Mouse (Mus musculus) testis, postnatal 14 days (tissue): ENCODE data around the gene 1700030J22Rik.
A peak's percentile ranks its signal among the peaks of the same experiment; 100 is the strongest.

Experiments
- DNase-seq: peaks from one replicate; pipeline ENCODE4 v3.0.0; 2021; ENCODE audit warnings: low spot score

Gene 1700030J22Rik

DNA sequence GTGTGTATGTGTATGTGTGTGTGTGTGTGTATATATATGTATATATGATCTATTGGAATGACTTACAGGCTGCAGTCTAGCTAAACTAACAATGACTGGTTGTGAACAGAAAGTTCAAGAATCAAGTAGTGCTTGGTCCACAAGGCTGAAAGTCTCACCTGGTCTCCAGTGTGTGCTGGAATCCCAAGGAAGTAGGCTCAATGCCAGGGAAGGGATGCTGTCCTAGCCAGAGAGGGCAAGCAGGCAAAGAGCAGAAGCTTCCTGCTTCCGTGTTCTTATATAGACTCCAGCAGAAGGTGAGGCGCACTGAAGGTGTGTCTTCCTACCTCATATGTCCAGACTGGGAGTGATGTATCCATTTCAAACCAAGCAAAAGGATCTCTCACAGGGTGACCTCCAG, 27.0 kb downstream of the 1700030J22Rik start:
- DNase-seq: no peak

DNA sequence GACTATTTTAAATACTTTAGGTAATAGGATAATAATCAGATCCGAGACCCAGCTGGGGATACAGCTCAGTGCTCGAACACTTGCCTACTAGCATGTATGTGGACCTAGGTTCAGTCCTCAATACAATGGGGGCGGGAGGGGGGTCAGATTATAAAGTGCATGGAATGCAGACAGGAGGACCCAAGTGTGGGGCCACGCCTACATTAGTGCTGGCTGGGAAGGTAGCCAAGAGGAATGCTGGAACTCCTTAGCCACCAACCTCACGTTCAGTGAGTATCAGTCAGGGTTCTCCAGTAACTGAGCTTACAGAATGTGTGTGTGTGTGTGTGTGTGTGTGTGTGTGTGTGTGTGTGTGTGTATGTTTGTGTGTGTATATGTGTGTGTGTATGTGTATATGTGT, 27.4 kb downstream of the 1700030J22Rik start:
- no peak for DNase-seq

DNA sequence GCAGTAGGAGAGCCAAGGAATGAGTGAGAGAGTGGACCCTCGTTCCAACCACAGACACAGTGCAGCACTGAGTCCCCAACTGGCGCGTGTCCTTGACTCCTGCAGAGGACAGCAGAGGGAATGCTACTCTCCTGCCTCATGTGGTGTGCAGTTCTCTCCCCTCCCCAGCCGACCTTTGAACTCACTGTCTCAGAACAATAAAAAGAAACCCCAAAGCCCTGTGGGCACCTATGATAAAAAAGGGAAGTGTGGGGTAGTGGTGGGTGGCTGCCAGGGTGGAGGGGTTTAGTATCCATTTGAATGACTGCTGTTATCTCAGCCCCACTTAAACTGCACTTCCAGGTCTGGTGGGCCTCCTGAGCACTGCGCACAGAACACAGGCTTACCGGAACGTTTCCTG, 31.2 kb downstream of the 1700030J22Rik start:
- DNase-seq: no peak

DNA sequence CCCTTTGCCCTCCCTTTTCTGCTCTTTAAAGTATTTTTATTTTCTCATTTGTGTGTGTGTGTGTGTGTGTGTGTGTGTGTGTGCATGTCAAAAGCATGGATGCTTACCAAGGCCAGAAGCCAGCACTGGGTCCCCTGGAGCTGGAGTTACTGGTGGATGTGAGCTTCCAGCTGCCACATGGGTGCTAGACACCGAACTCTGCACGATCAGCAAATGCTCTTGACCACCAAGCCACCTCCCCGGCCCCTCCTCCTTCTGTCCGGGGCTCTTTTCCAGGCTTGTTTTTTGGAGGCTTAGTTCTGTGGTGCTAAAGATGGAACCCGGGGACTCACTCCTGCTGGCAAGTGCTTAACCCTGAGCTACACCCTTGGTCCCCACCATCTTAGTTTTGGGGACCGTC, 31.9 kb downstream of the 1700030J22Rik start:
- DNase-seq: no peak

DNA sequence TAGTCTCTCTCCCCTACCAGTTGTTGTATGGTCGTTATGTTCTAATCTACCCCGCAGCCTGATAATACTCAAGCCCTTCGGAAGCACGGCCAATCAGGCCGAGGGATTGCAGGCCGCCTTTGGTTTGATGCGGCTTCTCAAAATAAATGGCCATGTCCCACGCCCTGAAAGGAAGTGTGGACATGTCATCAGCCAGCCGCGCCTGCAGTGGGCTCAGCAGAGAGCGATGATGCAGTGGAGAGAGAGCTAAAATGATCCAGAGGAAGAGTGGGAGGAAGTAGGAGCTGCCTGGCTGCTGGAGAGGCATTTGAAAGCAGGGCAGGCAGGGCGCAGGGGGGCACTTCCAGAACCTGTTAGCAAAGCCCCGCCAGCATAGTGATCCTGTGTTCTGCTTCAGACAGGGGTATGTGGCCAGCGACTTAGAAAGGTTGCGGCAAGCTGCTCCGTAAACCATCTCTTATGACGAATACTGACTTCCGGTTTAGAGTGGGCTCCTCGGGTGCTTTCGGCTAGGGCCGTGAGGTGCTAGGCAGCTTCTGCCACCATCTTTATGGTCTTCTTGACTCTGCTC, 32.4 kb downstream of the 1700030J22Rik start:
- no peak for DNase-seq

DNA sequence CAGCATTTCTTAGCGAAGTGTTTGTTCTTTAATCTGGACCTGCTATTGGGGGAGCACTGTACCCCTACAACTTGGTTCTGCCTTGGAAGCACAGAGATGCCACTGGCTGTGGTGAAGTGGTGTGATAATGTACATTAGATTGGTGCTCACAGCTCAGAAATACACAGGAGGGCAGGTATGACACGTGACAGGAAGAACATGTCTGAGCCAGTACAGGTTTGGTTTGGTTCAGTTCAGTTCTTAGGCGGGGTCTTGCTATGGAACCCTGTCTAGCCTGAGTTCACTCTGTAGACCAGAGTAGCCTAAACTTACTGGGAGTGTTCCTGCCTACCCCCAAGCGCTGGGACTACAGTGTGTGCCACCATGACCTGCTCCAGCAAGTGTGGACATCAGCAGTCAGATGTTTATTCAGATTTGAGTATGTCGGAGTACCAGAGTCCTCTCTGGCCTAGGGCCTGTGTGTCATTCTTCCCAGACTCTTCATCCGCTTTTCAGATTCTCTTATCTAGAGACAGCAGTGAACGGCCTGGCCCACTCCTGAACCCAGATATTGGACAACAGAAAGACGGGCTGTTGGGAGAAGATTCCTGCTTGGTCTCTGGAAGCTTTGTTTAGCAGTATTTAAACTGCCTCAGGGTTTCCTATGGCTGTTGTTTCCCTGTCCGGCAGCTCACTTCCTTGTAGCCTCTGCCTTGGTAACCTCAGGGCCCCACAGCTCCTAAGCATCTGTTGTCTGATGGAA, 33.4 kb downstream of the 1700030J22Rik start:
- DNase-seq: no peak

DNA sequence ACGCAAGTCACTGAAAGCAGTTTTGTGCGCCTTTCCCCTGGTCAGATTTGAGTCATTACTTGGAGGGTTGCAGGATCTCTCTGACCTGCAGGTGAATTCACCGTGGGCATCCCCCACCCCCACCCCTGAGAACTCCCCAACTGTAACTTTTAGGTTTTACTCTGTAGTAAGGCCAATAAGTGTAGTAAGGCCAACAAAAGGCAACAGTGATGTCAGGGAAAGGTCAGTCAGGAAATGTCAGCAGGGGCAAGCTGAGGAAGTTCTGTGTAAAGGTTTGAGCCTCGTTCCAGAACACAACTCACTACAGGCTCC, 34.4 kb downstream of the 1700030J22Rik start:
- no peak for DNase-seq

DNA sequence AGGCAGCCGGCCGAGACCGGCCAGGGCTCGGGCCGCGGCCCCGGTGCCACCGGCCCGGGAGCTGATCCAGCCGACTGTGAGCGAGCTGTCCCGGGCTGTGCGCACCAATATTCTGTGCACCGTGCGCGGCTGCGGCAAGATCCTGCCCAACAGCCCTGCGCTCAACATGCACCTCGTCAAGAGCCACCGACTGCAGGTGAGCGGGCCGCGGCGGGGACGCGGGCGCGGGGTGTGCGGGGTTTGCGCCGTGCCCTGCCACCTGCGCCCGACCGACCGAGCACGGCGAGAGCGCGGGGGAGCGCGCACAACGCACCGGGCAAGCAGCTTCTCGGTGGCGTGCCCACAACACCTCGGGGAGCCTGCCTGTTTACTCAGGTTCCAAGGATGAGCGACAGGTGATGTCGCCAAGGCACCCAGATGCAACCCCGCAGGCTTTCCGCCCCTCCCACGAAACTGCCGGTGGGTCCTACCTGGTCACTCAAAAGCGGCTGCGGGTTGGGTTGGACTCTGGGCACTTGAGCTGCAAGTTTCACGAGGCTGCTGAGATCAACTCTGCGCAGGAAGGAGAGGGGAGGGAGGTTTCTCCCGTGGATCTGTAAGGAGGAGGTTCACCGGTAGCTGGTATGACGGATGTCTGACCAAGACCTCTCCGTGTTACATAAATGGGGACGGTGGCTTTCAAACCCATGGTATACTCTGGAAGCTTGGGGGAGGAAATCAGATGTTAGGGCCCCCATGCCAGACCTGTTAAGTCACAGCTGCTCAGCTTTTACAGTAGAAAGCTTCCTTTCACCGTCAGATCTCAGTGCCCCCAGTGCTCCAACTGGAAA, 35.0 kb downstream of the 1700030J22Rik start:
- DNase-seq: peak; percentile 24

DNA sequence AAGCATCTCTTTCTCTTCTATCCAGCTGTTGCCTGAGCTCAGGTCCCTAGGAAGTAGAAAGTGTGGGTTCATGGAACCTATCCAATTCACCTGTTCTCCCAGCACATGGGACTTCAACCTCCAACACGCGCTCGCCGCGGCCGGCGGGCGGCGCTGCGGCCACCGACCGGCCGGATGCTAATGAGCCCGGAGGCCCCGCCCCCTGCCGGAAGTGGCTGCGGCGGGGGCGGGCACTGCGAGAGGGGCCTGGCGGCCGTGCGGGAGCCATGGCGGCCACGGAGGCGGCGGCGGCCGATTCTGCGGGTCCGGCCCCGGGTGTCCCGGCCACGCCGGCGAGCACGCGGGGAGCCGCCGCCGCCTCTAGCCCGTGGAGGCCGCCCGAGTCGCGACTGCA, 35.6 kb downstream of the 1700030J22Rik start, which contains the start of gene Atmin:
Gene Atmin (plus strand): TSS at position 233 of the 394 bp plus-strand sequence.
- peak; percentile 87 for DNase-seq

DNA sequence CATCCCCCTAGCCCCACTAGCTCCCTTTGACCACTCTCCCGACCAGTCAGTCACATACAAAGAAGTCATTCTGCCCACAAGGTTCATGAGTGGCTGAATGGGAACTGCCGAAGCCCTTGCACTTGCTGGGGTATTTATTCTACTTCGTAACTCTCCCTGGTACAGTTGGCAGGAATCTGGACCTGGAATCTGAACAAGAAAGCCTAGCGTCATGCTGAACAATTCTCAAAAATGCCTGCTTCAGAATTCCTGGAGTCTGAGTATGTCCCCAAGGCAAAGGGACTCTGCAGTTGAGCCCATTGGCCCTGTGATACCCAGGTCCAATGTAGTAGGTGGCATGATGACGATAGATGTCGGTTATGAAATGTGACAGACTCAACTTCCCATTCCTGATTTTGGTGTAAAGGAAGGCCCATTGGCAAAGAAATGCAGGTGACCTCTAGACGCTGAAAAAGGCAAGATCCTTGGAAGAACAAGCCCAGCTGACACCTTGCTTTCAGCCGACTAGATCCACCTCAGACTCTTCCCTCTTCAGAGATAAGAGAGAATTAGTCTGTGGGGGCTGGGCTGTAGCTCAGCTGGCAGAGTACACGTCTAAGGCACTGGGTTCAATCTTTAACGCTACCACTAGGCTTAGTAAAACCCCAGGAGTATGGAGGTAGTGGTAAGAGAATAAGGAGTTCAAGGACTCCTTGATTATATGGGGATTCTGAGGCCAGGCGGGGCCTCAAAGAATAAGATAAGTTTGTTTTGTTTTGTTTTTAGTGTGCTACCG, 36.3 kb downstream of the 1700030J22Rik start:
- DNase-seq: no peak

DNA sequence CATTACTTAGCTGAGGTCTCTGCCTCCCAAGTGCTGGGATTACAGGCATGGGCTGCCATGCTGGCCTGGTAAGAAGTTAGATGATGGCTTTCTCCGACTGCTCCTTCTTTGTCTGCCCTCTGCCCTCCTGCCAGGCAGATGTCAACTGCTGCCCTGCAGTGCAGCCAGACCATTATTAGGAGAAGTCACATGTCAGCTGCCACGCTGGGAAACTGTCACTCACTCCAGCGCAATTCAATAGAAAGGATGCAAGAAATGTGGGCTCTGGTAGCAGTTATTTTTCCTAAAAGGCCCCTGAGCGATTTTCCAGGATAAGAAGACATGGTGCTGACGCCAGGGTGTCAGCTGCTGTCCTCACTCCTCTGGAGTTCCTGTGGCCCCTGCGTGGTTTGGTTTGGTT, 43.3 kb downstream of the 1700030J22Rik start:
- no peak for DNase-seq

DNA sequence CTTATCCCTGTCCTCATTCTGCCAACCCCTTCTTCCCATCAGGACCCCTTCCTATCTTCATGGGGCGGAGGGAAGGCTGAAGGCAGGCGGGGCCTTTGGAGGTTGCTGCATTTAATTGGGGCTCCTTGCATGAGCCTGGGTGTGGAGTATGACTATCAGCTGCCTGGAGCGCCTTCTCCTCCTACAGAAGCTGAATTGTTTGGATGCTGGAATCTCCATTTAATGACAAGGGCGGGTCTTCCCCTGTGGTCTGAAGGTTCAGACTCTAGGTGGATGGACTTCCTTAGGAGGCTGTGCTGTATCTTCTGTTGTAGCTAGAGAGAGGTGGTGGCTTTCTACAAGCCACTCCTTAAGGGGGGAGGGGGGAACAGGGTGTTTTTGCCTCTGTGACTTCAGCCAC, 43.8 kb downstream of the 1700030J22Rik start:
- no peak for DNase-seq

DNA sequence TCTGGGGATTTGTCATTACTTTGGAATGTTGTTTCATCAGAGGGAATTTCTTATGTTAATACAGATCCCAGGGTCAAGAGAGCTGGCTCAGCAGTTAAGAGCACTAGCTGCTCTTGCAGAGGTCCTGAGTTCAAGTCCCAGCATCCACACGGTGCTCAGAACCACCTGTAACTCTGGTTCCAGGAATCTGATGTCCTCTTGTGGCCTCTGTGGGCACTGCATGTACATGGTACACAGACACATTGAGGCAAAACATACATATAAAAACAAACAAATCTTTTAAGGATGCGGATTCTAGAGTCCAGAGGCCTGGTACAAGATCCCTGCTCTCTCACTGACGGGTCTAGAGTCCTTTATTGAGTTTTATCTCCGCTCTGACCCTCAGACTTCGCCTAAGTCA, 50.2 kb downstream of the 1700030J22Rik start:
- no peak for DNase-seq

DNA sequence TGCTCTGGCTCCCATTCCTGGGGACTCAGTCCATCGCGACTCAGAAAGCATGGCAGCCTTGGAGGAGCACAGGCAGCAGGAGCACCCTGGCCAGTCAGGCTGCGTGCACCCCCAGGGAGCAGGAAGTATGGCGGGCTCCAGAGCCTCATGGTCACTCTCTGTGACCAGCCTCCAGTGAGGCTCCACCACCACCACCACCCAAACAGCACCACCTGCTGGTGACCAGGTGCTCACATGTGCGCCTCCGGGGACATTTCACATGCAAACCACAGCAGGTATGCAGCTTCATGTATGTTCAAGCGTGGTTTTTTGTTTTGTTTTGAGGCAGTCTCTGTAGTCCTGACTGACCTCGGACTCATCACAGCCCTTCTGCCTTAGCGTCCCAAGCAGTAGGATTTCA, 50.9 kb downstream of the 1700030J22Rik start:
- DNase-seq: no peak

DNA sequence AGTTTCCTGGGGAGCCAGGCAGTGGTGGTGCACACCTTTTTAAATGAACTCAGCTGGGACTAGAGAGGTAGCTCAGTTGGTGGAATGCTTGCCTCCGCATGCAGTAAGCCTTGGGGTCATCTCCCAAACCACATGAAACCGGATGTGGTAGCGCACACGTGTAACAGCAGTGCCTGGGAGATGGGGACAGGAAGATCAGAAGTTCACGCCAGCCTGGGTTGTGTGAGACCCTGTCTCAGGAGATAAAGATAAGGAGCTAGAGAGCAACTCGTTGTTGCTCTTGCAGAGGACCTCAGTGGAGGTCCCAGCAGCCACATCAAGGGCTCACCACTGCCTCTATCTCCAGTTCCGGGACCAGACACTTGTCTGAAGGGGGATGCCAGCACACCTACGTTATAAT, 55.2 kb downstream of the 1700030J22Rik start:
- DNase-seq: no peak

DNA sequence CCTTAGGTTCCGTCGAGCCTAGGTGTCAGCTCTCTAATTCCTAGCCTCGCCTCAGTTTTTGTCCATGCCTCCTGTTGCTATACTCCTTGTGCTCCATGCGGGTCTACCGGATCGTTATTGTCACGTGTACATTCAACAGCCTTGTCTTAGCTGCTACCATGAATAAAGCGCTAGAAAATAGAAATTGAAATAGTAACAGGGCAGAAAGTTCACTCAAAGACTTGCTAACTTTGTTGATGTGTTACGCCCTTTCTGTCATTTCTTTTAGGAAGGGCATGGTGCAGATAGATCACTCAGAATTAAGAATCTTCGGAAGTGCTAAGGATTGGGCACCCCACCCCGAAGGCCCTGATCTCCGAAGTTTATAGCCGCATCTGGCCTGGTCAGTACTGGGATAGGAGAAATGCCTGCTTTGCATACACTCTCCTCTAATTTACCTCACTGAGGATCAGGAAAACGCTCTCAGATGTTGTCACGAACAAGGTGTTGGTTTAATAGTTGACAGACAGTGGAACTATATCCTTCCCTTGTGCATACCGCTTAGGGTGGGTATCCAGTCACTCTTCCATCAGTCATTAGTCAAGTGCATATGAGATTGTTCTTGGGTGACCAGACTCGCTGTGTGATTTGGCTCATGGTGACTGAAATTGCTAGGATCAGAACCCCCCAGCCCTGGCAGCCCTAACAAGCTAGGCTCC, 56.5 kb downstream of the 1700030J22Rik start:
- no peak for DNase-seq

DNA sequence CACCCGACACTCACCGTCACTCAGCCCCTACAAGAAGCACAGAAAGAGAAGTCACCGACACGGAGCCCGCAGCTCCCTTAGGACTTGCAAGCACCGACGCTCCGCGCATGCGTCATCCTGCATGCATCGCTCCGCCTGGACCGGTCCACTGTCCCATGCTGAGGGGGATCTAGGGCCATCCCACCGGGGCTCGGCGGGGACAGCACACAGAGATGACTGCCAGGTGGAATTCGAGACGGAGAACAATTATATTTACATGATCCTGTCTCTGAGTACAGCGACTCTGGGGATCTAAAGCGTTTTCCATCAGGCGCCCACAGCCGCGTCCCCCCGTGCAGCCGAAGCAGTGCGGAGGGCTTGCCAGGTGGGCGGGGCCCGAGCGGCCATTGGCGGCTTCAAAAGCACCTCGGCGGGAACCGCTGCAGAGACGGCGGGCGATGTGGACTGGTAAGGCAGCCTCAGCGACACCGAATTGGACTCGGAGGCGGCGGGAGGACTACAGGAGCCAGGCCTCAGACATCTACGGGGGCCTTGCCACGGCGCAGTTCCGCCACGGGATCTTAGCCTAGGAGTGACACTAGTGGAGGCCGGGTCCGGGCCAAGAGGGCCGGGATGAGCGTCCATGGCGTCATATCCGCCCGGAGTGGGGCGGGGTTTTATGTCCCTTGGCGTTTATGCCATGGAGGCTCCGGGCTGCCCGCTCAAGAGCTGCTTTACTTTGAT, 57.3 kb downstream of the 1700030J22Rik start, which contains the start of the genes Cmc2 and Cenpn:
Gene Cmc2 (minus strand): TSS at position 119 of the 723 bp plus-strand sequence.
Gene Cenpn (plus strand): TSS at position 394 of the 723 bp plus-strand sequence.
- DNase-seq: peak; percentile 91

DNA sequence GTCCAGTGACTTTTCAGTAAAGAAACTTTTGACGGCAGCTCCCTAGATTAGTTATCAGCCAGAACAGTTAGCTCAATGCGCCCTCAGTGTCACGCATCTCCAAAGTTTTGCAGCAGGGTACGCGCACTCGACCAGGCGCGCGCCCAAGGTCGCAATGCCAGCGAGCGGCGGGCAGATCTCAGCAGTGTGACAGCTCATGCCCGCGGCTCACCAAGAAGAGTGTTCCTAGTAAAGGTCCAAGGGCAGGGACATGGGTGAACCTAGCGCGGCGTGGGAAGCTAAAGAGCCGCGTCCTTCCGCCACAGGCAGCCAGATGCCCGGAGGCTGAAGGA, 57.8 kb downstream of the 1700030J22Rik start:
- no peak for DNase-seq
